Comparison of ENCODE assay signal across 25 mouse cellular contexts in genomic region chr6:112855183-112855582, GRCm38 (mm10).
"Had no signal": no experiment of that assay in that cellular context is flagged by ENCODE, and none has a peak within 500 bp of the region (broad histone marks: within the 10 kb centered on the region; RNA-seq: fewer than 3 reads in every experiment).

No protein-coding gene starts in this region.

- DNase-seq: forebrain, postnatal 0 days; gastrocnemius, postnatal 14 days; gastrocnemius, postnatal 36 days; heart, adult 11 months; heart, adult 2 months; heart, postnatal 14 days; heart, postnatal 36 days; kidney, adult 11 months; kidney, adult 2 months; kidney, adult 9 months; kidney, postnatal 14 days; kidney, postnatal 36 days; layer of hippocampus, adult 9-11 months; layer of hippocampus, postnatal 36 days; left cerebral cortex, postnatal 4 days had no signal

- H3K4me2 ChIP-seq: heart, embryonic 11.5 days; heart, embryonic 13.5 days; heart, embryonic 15.5 days; hindbrain, embryonic 14.5 days; kidney, embryonic 15.5 days; limb, embryonic 13.5 days; limb, embryonic 15.5 days had no signal

- H3K4me1 ChIP-seq: heart, embryonic 13.5 days; heart, embryonic 15.5 days; kidney, embryonic 15.5 days had no signal

- H3K36me3 ChIP-seq: heart, embryonic 13.5 days; heart, embryonic 15.5 days; kidney, embryonic 15.5 days; limb, embryonic 13.5 days; limb, embryonic 15.5 days had no signal

- H3K27ac ChIP-seq: heart, adult 2 months; heart, embryonic 13.5 days; heart, embryonic 15.5 days; hindbrain, embryonic 14.5 days; kidney, embryonic 15.5 days; kidney, postnatal 0 days; limb, embryonic 13.5 days; limb, embryonic 15.5 days had no signal

- H3K9ac ChIP-seq: forebrain, postnatal 0 days; heart, embryonic 13.5 days; heart, embryonic 15.5 days; hindbrain, embryonic 14.5 days; kidney, embryonic 15.5 days; limb, embryonic 13.5 days; limb, embryonic 15.5 days had no signal

- H3K4me3 ChIP-seq: heart, adult 2 months; heart, embryonic 13.5 days; heart, embryonic 15.5 days; kidney, embryonic 15.5 days; limb, embryonic 13.5 days; limb, embryonic 15.5 days had no signal

- H3K27me3 ChIP-seq: heart, embryonic 13.5 days; heart, embryonic 15.5 days; kidney, embryonic 15.5 days; limb, embryonic 13.5 days; limb, embryonic 15.5 days had no signal

- H3K9me3 ChIP-seq: heart, embryonic 13.5 days; heart, embryonic 15.5 days; kidney, embryonic 15.5 days; limb, embryonic 13.5 days; limb, embryonic 15.5 days had no signal

- ATAC-seq: forebrain, postnatal 0 days; hindbrain, embryonic 16.5 days; intestine, embryonic 16.5 days had no signal
